Mouse (Mus musculus) testis, adult 2 months (tissue): ENCODE measurements at regions not wholly inside any gene's neighbourhood (a gene's known extent, or its start where the extent isn't known, plus 50 kb on each side); places are given as distances from the start of the nearest gene placed in this dataset.

ENCODE experiments used
- CTCF ChIP-seq: fragments of 200-500 bp; IDR thresholded peaks from 2 replicates; pipeline ENCODE4 v1.5.1; 2012; ENCODE audit warnings: low read depth, mild to moderate bottlenecking, inconsistent platforms, low read length, moderate library complexity; ENCODE audit not compliant: control insufficient read depth, insufficient read depth, insufficient replicate concordance
- POLR2A ChIP-seq: fragments of 200-500 bp; IDR thresholded peaks from 2 replicates; pipeline ENCODE4 v1.6.1; 2012; ENCODE audit warnings: low read depth, mild to moderate bottlenecking, inconsistent platforms, low read length, moderate library complexity; ENCODE audit not compliant: control insufficient read depth

- TF ChIP-seq POLR2A (no peak), CTCF (no peak)
Observed at GRCm38 (mm10) chr1:90300229-90300628, 96.4 kb downstream of the Ackr3 start.
